Mouse (Mus musculus) v-Abl transformed pro-B cells (cell line): ENCODE data around the gene Tmem131l.

Experiments used
- in situ Hi-C, 2 experiments: fragments of 400-800 bp; cut with MboI; formaldehyde crosslinking; loops; one replicate each; pipeline ENCODE4 v1.15.1; 2025; ENCODE audit not compliant: unreplicated experiment in 2 of 2

Tmem131l gene

GRCm38 (mm10) chr3:84039646-84040475 lies at the start of gene Tmem131l:
Tmem131l (minus strand) TSS chr3:84040175.
- in situ Hi-C loops, result loop anchor here (5.0 to 10.0 kb wide), 3 partner anchors 82 to 112 kb away; no protein-coding TSS in a partner anchor

DNA sequence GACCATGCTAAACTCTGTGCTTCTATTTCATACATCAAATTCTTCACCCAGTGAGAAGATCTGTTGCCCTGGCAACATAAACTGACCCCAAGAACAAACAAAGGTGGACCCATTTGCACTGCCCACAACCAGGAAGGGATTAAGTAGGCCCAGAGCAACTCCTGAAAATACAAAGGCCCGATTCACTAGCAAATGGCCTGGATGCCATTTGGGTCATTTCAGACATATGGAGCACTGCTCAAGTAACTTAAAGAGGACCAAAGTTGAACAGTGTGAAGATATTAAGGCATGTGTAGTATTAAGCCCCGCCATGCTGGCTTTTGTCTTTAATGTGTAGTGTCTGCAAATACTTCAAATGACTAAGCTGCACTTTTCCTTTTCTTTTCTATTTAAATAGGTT lies 46.9 kb upstream of the Tmem131l start:
- in situ Hi-C loops, result no loop called here

DNA sequence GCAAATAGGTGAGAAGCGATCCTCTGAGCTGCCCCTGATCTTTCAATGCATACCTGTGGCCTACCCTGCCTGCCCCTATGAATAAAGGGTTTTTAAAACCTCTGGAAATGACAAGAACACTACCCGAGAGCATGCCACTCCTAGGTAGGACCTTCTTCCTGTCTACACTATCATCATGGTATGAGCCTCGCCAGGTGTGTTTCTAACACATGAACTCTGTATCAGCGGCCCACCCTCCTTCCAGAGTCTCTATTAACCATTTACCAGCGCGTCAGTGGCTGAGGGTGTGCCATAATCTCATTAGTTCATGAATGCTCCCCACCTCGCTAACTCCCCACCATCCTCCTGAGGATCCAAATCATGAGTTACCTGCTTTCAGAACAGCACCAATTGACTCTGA lies 46.4 kb upstream of the Tmem131l start:
- in situ Hi-C loops, result no loop called here

DNA sequence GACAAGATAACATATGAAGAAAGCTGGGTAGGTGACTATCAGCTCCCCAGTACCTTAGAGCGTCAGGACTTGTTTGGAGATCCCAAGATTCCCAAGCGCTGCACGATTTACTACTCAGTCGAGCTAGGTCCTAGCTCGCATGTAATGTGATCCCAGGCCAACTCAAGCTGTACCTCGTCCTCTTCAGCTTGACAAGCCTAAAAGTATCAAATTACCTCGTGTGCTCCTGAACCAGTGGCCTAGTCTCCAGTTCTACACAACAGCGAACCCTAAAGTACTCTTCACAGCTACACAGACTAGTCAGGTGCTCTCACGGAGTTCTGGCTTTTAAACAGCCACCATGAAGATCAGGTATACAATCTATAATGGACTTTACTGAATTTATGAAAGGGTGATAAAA lies 45.5 kb upstream of the Tmem131l start:
- in situ Hi-C loops, result no loop called here

DNA sequence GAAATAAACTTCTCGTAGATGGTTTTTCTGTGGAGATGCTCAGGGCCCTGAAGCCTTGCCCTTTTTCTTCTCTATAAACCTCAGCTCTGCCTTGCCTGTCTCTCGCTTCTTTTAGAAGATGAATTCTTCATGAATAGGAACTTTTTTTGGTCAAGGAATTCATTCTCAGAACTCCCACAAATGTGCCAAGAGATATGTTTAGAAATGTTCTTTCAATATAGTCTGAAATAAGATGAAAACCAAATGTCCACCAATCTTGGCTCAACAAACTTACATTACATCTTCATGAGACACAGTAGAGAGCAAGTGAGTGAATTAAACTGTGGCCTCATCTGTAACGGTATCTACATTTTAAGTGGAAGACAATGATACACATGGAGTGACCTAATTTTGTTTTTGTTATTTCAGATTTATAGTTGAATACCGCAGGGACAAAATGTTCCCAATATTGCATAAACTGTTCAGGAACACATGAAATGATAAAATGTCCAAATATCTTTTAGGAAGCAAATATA lies 41.3 kb upstream of the Tmem131l start:
- in situ Hi-C loops, result no loop called here

GRCm38 (mm10) chr3:84080074-84080473 lies 40.1 kb upstream of the Tmem131l start:
- in situ Hi-C loops, result no loop called here

DNA sequence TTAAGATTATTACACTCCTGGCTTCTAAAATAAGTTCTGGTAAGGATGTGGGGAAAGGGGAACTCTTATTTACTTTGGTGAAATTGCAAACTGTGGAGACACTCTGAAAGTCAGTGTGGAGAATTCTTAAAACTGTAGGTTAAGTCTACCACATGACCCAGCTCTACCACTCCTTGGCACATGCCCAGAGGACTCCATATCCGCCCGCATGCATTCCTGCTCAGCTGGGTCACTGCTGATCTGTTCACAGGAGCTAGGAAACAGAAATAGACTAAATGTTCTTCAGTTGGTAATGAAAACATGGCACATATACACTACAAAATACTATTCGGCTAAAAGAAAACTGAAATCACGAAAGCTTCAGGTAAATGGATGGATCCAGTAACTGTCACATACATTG lies 37.5 kb upstream of the Tmem131l start:
- in situ Hi-C loops, result no loop called here

GRCm38 (mm10) chr3:84076543-84077332 lies 36.8 kb upstream of the Tmem131l start:
- in situ Hi-C loops, result no loop called here

DNA sequence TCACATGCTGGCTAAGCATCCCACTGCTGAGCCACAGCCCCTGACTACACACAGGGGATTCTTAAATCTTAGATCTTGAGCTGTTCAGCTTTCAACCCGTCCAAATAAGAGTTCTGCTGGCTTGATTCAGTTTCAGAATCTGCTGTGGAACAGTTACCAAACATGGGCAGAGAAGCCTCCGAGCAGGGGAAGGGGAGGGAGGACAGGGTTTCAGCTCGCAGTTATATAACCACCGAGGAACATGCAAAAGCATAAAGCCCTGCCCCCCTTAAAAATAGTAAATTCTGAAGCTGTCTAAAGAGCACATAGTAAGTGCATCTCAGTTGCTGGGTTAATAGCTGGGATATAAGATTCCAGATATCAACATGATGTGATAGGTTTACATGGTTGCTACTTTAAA lies 35.5 kb upstream of the Tmem131l start:
- in situ Hi-C loops, result no loop called here

DNA sequence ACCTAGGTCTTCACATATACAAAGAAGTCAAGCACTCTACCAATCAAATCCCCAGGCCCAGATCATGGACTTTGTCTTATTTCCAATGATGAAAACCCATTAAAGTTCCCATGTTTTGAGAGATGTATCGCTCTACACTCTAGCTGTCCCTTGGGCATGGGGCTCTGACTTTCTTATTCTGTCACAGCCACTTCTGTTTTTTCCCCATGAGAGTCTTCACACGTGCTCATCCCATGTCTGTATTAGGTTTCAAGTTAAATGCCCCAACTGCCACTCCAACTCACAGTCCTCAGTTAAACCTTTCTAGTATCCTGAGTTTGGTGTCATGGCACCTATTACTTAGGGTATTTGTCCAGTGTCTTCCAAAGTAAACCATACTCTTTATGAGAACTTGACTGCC lies 34.8 kb upstream of the Tmem131l start:
- in situ Hi-C loops, result no loop called here

GRCm38 (mm10) chr3:84071641-84072040 lies 31.7 kb upstream of the Tmem131l start:
- in situ Hi-C loops, result no loop called here

GRCm38 (mm10) chr3:84070811-84071210 lies 30.8 kb upstream of the Tmem131l start:
- in situ Hi-C loops, result no loop called here

DNA sequence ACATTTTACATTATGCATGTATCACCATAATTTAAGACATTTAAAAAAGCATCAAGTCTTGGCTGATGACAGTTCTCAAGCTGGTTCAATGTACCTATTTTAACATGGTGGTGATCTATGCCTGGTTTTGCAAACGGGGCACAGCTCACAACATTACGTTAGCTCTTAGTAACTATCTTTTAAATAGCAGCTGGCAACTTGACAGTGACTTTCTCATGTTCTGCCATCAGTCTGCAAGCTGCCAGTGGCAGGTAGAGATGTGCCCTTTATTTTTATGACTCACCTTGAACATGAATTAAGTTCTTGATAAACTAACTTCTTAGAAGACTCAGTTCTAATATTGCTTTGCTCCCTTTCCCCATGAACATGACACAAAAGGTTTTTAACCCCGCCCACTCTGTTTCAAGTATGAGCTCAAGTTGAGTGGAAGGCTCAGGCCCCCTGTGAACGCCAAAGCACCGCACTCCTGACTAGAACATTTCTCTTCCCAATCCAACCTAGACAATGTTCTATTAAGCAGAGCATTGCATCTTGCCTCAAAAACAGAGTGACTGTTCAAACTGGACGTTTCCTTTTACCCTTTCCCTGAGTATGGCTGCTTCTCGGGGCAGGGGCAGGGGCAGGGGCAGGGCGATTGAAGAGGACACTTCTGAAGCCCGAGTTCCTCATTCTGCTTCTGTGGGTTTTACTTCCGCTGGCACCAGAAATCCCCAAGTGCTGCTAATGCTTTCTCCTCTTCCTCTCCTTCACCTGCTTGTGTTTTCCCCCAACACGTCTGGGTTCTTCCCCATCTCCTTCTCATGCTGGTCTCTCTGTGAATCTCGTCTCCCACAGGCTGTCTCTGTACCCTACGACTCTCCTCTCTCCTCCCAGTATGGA lies 29.1 kb upstream of the Tmem131l start:
- in situ Hi-C loops, result loop anchor here (10.0 kb wide), 2 partner anchors 46 to 86 kb away; partner anchors contain the start of gene Mnd1 (in 1 of the 2)

DNA sequence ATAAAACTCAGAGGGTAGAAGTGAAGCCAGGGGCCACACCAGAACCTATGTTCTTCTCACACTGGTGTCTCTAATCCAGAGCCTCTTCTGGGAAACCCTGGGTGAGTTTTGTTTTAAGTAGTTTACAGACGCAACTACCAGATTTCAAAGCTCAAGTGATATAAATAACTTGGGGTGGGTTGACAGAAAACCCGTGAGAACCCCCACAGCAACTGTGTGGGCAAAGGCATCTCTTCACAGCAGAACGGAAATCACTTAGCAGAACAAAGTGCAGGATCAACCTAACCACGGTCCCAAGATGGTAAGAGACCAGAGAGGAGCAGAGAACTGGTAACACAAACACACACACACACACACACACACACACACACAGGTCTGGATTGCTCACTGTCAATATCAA lies 25.9 kb upstream of the Tmem131l start:
- in situ Hi-C loops, result loop anchor here (10.0 kb wide), 2 partner anchors 49 to 89 kb away; partner anchors contain the start of gene Mnd1 (in 1 of the 2)

DNA sequence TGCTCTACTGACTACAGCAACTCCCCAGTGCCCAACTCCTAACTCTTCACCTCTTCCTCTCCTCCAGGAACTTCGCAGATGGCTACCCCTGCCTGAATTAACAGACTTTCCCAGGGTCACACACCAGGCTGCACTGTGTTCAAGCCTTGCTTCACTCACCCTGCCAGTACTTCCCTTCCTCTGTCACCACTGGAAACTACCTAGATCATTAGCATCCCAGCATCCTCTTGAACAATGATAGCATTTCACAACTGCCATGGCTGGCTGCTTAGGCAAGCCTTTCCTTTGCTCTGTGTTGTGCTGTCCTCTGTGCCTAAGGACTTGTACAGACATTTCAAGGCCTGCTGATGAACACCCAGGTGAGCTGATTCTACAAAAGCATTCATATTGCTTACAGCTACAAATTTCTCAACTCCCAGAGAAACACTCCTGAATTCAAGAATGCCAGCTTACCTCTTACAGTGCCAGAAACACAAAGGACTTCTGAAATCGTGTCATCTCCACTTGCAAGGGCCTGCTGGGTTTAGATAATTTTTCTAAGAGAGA lies 23.5 kb upstream of the Tmem131l start:
- in situ Hi-C loops, result loop anchor here (5.0 to 10.0 kb wide), 3 partner anchors 51 to 91 kb away; partner anchors contain the start of gene Mnd1 (in 1 of the 2)

DNA sequence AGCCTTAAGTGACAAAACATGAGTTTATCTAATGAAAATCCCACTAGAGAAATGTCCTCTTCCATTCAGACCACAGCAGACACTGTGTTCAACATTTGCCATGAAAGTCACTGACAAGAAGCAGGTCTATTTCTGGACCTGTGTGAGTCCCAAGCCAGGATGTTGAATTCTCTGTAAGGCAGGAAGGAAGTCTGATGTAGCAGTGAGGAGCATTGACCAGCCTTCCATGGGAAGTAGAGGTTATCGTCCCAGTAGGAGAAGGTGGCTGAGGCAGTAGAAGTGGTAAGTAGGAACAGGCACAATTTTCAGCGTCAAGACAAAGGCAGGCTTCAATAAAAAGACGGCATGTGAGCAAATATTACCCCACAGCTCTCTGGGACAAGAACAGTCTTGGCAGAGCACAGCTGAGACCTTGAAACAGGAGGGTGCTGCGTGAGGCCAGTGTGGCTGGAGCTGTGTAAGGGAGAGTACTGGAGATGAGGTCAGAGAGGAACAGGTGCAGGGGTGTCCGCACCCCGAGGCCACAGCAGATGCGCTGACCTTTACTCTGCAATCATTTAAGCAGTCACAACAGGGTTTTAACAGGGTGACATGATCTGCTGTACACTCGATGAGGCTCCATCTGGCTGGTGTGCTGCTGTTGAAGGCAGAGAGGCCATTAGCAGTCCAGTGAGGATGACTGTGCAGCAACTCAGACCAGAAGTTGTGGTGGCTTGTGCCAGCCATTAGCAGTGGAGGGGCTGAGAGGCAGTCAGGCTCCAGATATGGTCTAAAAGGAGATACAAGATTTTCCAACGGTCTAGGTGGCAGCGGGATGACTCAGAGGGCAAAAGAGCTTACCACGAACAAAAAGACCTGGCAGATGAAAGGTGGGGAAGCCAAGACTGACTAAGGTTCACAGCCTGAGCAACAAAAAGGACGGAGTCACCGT lies 21.8 kb upstream of the Tmem131l start:
- in situ Hi-C loops, result loop anchor here (5.0 to 10.0 kb wide), 3 partner anchors 53 to 93 kb away; partner anchors contain the start of gene Mnd1 (in 1 of the 2)

DNA sequence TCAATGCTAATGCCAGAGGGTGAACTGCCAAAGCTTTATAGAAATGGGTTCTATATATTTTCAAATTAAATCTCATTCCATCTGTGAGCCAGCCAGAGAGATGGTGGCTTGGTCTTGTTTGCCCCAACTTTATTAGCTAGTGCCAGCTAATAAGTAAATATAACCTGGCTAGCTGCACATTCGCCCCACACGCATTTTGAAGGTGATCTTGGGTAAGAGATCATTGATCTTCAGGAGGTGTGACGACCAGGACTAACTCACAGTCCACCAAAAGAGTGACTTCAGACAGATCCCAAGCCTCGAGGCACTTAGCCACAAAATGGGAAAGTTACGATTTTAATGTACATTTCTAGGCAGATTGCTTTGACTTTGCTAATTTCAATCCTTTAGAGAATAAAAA lies 21.0 kb upstream of the Tmem131l start:
- in situ Hi-C loops, result loop anchor here (5.0 to 10.0 kb wide), 3 partner anchors 54 to 94 kb away; partner anchors contain the start of gene Mnd1 (in 1 of the 2)

GRCm38 (mm10) chr3:84060128-84060527 lies 20.2 kb upstream of the Tmem131l start:
- in situ Hi-C loops, result loop anchor here (5.0 to 10.0 kb wide), 3 partner anchors 55 to 95 kb away; partner anchors contain the start of gene Mnd1 (in 1 of the 2)
